Mouse (Mus musculus): Measurements from ENCODE around the gene Gm13305.
"Not testable (repeated sequence)": the region's sequence is repeated elsewhere in the genome, so short reads cannot be mapped to it uniquely, and the experiment has no call there.

The Gm13305 gene

GRCm38 (mm10) chr4:42168503-42168902 is at the start of gene Gm13305:
Gene Gm13305 (minus strand): TSS chr4:42168603.
- DNase-seq: not testable (repeated sequence)

- DNase-seq: not testable (repeated sequence)
Observed at GRCm38 (mm10) chr4:42184980-42185372, 16.6 kb upstream of the Gm13305 start.

- not testable (repeated sequence) for DNase-seq
Observed at GRCm38 (mm10) chr4:42184324-42184979, 16.0 kb upstream of the Gm13305 start.

GRCm38 (mm10) chr4:42183234-42184197 is 15.1 kb upstream of the Gm13305 start:
- DNase-seq: not testable (repeated sequence)

- DNase-seq: not testable (repeated sequence)
Observed at GRCm38 (mm10) chr4:42178243-42178642, 9.8 kb upstream of the Gm13305 start.

GRCm38 (mm10) chr4:42153136-42153535 is 15.3 kb downstream of the Gm13305 start, which contains the start of gene Gm13306:
Gene Gm13306 (plus strand): TSS chr4:42153436.
- not testable (repeated sequence) for DNase-seq

GRCm38 (mm10) chr4:42114517-42114916 is 53.9 kb downstream of the Gm13305 start, which contains the start of gene Gm13304:
Gene Gm13304 (plus strand): TSS chr4:42114817.
- DNase-seq: not testable (repeated sequence)

Data from kidney, postnatal 10 days (tissue).